Mouse (Mus musculus) pancreas, adult 10 weeks (tissue): ENCODE data around the gene Ift140. TPM values are rescaled to one million over a fixed set of nuclear protein-coding genes. Genes with fewer than 3 reads are reported as not detected.

ENCODE experiments used
- polyA plus RNA-seq: library from polyadenylated mRNA; stranded (reverse); fragments of 350-450 nt; fragmentation: Illumina TruSeq; extraction: RNeasy Lipid Tissue Mini Kit (QIAGEN cat#74804); gene quantifications from one replicate; pipeline ENCODE4 v1.2.3, GENCODE M21; 2015; ENCODE audit warnings: low read depth, low replicate concordance; ENCODE audit not compliant: insufficient read depth

The Ift140 gene
- polyA plus RNA-seq = 2.6 TPM

DNA sequence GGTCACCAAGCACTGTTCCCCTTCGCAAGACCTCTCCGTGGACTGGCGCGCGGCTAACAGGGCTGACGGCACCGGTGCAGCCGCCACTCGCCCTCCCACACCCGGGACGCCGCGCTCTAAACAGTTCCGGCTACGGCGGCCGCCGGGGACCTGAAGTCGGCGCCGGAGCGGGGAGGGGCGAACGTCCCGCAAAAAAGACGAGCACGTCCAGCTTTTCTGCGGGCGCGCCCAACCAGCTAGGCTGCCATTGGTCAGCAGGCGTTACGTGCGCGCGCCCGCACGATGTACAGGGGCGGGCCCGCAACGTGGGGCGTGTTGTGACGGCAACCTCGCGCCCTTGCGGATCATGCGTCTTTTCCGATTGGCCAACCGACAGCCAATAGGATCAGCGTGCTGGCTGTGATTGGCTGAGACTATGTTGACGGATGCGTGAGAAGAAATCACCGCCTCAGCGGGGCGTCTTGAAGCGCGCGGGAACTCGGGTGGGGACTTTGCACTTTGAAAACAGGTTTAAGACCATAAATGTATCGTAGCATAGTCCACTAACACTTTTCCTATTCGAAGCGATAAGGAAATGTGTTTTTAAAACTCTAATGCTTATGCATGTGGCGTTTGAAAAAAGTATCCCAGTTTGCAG, at the start of gene Ift140, which contains the start of gene Cramp1l:
Ift140 (plus strand) TSS at position 431 of the 637 bp plus-strand sequence.
Cramp1l (minus strand) TSS at position 134 of the 637 bp plus-strand sequence.

DNA sequence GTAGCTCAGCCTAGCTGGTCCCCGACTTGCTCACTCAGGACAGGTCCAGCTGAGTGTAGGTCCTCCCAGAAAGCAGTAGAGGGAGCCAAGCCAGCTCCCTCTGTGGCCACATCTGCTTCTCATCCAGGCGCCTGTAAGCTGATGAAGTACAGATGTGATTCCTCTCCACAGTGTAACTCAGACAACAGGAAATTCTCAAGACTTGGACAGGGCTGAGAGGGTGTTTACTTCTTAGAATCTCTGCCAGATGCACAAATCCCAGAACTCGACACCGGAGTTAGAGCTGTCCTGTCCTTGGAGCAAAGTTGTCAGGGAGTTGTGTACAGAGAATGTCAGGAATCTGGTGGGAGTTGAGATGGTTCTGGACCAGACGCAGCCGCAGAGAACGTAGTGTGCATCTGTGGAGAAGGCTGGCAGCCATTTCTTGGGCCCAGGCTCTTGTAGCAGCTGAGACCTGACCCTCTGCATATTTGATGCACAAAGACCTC, 67.6 kb downstream of the Ift140 start, which contains the start of gene Tmem204:
Tmem204 (minus strand) TSS at position 148 of the 488 bp plus-strand sequence.

DNA sequence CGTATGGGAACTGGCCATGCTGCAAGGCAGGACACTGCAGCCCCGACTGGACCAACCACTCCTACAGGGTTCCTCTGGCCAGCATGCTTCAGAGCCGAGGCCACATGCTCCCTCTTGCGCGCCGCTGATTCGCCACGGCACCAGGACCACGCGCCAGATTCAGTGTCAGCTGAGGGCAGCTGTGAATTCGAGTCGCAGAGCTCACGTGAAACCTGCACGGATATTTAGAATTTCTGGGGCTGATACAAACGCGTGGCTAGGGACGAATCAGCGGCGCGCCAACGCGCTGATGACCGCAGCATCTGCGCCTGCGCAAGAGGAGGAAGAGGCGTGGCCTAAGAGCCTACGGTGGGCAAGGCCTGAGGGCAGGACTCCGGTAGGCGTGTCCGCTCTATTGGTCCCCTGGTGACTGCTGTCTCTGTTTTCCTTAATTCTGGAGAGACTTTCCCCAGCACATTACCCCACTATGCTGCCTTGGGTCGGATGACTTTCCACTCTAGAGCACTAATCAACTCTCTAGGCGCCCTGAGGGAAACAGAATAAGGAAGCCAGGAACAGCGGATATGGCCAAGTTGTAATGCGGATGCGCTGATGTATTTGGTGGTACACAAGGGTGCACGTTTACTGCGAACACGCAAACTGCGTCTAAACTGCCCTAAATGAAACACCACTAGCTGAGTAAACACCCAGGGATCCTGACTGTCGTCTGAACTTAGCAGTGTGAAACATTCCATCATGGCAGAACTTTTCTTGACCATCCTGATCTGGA, 100.0 kb downstream of the Ift140 start, which contains the start of gene Telo2:
Telo2 (minus strand) TSS at position 304 of the 769 bp plus-strand sequence.

DNA sequence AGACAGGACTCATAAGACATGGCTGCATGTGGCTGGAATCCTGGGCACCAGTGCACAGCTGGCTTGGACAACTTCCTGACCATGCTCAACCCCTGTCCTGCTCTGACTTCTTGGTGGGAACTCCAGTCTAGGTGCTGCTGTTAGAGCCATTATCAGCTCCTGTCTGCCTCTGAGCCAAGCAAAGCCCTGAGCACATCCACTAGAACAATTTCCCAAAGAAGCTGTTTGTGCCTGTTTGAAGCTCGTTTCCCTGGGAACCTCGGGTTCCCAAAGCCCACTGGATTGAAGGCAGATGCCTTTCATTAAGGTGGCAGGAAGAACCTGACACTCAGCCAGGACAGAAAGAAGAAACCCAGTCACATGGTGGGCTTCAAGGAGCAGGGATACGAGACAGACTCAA, 104.5 kb downstream of the Ift140 start, which contains the start of gene Ptx4:
Ptx4 (plus strand) TSS at position 355 of the 400 bp plus-strand sequence.

DNA sequence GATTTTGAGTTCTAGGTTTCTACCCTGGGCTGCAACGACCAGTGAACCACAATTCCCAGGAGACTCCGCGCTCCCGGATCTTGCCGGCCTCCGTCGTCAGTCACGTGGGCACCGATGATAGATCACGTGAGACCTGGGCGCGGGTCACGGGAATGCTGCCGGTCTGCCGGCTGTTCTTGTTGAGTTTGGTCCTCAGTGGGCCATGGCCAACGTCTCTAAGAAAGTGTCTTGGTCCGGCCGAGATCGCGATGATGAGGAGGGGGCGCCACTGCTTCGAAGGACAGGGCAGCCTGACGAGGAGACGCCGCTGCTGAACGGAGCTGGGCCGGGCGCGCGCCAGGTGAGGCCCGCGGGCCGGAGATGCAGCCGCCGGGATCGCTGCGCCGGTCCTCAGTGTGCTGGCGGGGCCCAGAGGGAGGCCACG, 117.4 kb downstream of the Ift140 start, which contains the start of gene Clcn7:
Clcn7 (plus strand) TSS at position 117 of the 424 bp plus-strand sequence.

Other genes starting within 250 kb of the Ift140 start
- not detected for gene Meiob, start 211.8 kb upstream of the Ift140 start, polyA plus RNA-seq
- 23.1 TPM for gene Hagh, start 175.9 kb upstream of the Ift140 start, polyA plus RNA-seq
- 3.8 TPM for gene Fahd1, start 165.7 kb upstream of the Ift140 start, polyA plus RNA-seq
- gene Igfals, start 150.1 kb upstream of the Ift140 start, polyA plus RNA-seq = 3.4 TPM
- gene Nubp2, start 129.7 kb upstream of the Ift140 start, polyA plus RNA-seq = 8.6 TPM
- gene Spsb3, start 129.4 kb upstream of the Ift140 start, polyA plus RNA-seq = 7.3 TPM
- gene Eme2, start 121.0 kb upstream of the Ift140 start, polyA plus RNA-seq = 8.7 TPM
- gene Mrps34, start 121.0 kb upstream of the Ift140 start, polyA plus RNA-seq = 13.1 TPM
- 3.3 TPM for gene Nme3, start 119.6 kb upstream of the Ift140 start, polyA plus RNA-seq
- gene Mapk8ip3, start 79.1 kb upstream of the Ift140 start, polyA plus RNA-seq = 42.5 TPM
- gene Jpt2, start 55.4 kb upstream of the Ift140 start, polyA plus RNA-seq = 9.4 TPM
- 3.4 TPM for gene Cramp1l, start 297 bp upstream of the Ift140 start, polyA plus RNA-seq
- 28.7 TPM for gene Tmem204, start 67.5 kb downstream of the Ift140 start, polyA plus RNA-seq
- gene Telo2, start 99.9 kb downstream of the Ift140 start, polyA plus RNA-seq = 14.3 TPM
- not detected for gene Ptx4, start 104.7 kb downstream of the Ift140 start, polyA plus RNA-seq
- gene Clcn7, start 117.3 kb downstream of the Ift140 start, polyA plus RNA-seq = 7.1 TPM
- gene Ccdc154, start 146.4 kb downstream of the Ift140 start, polyA plus RNA-seq = not detected
- not detected for gene Gm38655, start 159.4 kb downstream of the Ift140 start, polyA plus RNA-seq
- 4.7 TPM for gene BC003965, start 168.5 kb downstream of the Ift140 start, polyA plus RNA-seq
- gene Unkl, start 172.3 kb downstream of the Ift140 start, polyA plus RNA-seq = 4.3 TPM
- gene Gnptg, start 224.0 kb downstream of the Ift140 start, polyA plus RNA-seq = 19.9 TPM
- 11.4 TPM for gene Tsr3, start 224.1 kb downstream of the Ift140 start, polyA plus RNA-seq
- 14.6 TPM for gene Baiap3, start 240.3 kb downstream of the Ift140 start, polyA plus RNA-seq